Comparison of ENCODE assay signal across 8 mouse cellular contexts in genomic region chr7:24530062-24530931, GRCm38 (mm10). TPM values are rescaled to one million over a fixed set of nuclear protein-coding genes. Genes with fewer than 3 reads are reported as not detected.
DNase-seq lines count a peak whose midpoint lies in the region; ATAC-seq lines count a peak whose summit lies in the region.

Gene Irgq (plus strand): TSS chr7:24530689.

- peak within 1 kb of the TSS; percentile 90 for H3K4me2 ChIP-seq in hindbrain, embryonic 15.5 days

- peak within 1 kb of the TSS; percentile 51 for H3K4me3 ChIP-seq in hindbrain, embryonic 15.5 days

- peak; percentile 99 for DNase-seq in T-cell, adult 2 months (ENCODE audit: low spot score)
- DNase-seq in cerebellum, postnatal 36 days, result peak; percentile 99
- peak; percentile 99 for DNase-seq in frontal cortex, postnatal 36 days (ENCODE audit: low spot score in 2 of 2)
- peak; percentile 98 for DNase-seq in left cerebral cortex, adult 11 months (ENCODE audit: low spot score)
- peak; percentile 99 for DNase-seq in lung, postnatal 4 days
- peak; percentile 100 for DNase-seq in retina, postnatal 7 days (ENCODE audit: low read depth, low spot score)
- peak; percentile 97 for DNase-seq in urinary bladder, adult 2 months (ENCODE audit: low spot score)

- no peaks in the 10 kb centered on the region for H3K27me3 ChIP-seq in hindbrain, embryonic 15.5 days

- H3K4me1 ChIP-seq in hindbrain, embryonic 15.5 days (replicated peaks), result peaks cover 45% of the 10 kb centered on the region

- peak within 1 kb of the TSS; percentile 95 for H3K27ac ChIP-seq in hindbrain, embryonic 15.5 days (replicated peaks)

- peak within 1 kb of the TSS; percentile 84 for H3K9ac ChIP-seq in hindbrain, embryonic 15.5 days

- WGBS in hindbrain, embryonic 15.5 days, result under 1% methylated on average over 44 of the region's 44 CpGs

- peaks cover 18% of the 10 kb centered on the region; the same call in 1 of the 2 replicates for H3K36me3 ChIP-seq in hindbrain, embryonic 15.5 days

- peak; percentile 95 for ATAC-seq in hindbrain, embryonic 15.5 days (ENCODE audit: low FRiP score, low read depth)

- no peaks in the 10 kb centered on the region for H3K9me3 ChIP-seq in hindbrain, embryonic 15.5 days

RNA-seq across cellular contexts. Expression of gene Irgq, which starts in this region (rescaled TPM):
- 28.5 and 28.7 TPM in 2 replicates for polyA plus RNA-seq in hindbrain, embryonic 15.5 days (2015; fragmentation: Nextera tagmentation; extraction: Ambion mirVana)
- polyA plus RNA-seq in urinary bladder, adult 2 months (2012; rRNA removed), result 10.8 and 12.4 TPM in 2 replicates

Comparison
In these comparisons a context has a peak if more than half of its experiments do, and no peak if none do; other contexts are left out.
1. Peak in every context shown above with its lines: DNase-seq, ATAC-seq, H3K4me3 ChIP-seq and H3K27ac ChIP-seq.